Mouse (Mus musculus): ENCODE data around the gene Sh3d21. TPM values are rescaled to one million over a fixed set of nuclear protein-coding genes. Genes with fewer than 3 reads are reported as not detected.

Sh3d21 gene
- polyA plus RNA-seq, 1 experiment: 5.5 TPM

DNA sequence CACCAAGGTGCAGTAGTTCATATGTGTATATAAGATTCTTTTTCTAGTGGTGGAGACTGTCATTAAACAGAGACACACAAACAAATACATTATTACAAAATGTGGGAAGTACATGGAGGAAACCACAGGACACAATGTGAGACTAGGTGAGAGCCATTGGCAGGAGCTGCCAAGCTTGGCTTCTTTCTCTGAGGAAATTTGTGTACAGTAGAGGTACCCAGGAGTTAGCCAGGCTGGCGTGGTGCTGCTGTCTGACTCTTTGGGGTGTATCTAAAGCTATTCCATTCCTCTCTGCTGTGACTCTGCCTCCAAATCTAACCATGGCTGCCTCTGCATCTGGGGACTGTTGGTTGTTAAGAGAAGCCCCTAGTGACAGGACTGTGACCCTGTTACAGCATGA, 44.2 kb downstream of the Sh3d21 start:
- H3K4me1 ChIP-seq (ENCODE audit: control insufficient read depth, insufficient read depth, low read length): peaks cover 24% of the 10 kb centered on the region
- no peaks in the 10 kb centered on the region; the same call in 1 of the 2 replicates for H3K36me3 ChIP-seq (ENCODE audit: control insufficient read depth, insufficient read depth, low read length)
- no peak for TF ChIP-seq CTCF (conservative IDR thresholded peaks at IDR 0.05; ENCODE audit: insufficient read depth, insufficient read length, low read depth, low read length)
- TF ChIP-seq POLR2A (IDR thresholded peaks at IDR 0.05; ENCODE audit: low read depth, low read length): no peak
- no peak overlapping the region for H3K27ac ChIP-seq (ENCODE audit: insufficient read depth, low read depth, low read length)
- no peaks in the 10 kb centered on the region for H3K27me3 ChIP-seq (replicated peaks; ENCODE audit: control insufficient read depth, insufficient read depth, low read length)
- no peak for DNase-seq
- 89% methylated on average over 1 of the region's 1 CpGs for WGBS
- no peak overlapping the region for H3K4me3 ChIP-seq (ENCODE audit: insufficient read depth, low read depth, low read length)

DNA sequence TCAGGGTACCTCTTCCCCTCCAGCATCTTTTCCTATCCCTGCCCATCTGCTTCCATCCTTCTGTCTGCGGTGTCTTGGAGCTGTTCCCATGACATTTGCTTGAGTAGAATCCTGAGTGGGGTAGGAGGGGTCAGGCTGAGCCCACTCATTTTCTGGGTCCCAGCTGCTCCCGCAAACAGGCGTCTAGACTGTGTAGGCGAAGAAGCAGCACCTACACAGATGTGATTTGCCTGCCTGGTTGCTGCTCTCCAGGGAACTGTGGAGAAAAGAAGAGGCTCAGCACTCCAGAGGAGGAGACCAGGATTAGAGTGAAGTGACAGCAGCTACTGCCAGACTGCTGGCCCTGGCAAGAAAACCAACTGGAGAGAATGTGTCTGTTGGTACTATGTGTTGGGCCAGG, 44.6 kb downstream of the Sh3d21 start:
- Histone ChIP-seq H3K36me3 (ENCODE audit: control insufficient read depth, insufficient read depth, low read length) (no peaks in the 10 kb centered on the region; the same call in 1 of the 2 replicates), H3K4me3 (ENCODE audit: insufficient read depth, low read depth, low read length) (no peak overlapping the region), H3K27me3 (replicated peaks; ENCODE audit: control insufficient read depth, insufficient read depth, low read length) (no peaks in the 10 kb centered on the region), H3K27ac (ENCODE audit: insufficient read depth, low read depth, low read length) (no peak overlapping the region), H3K4me1 (ENCODE audit: control insufficient read depth, insufficient read depth, low read length) (peaks cover 28% of the 10 kb centered on the region)
- TF ChIP-seq POLR2A (IDR thresholded peaks at IDR 0.05; ENCODE audit: low read depth, low read length): no peak
- TF ChIP-seq CTCF (conservative IDR thresholded peaks at IDR 0.05; ENCODE audit: insufficient read depth, insufficient read length, low read depth, low read length): no peak
- DNase-seq: no peak
- 83% methylated on average over 4 of the region's 4 CpGs for WGBS

DNA sequence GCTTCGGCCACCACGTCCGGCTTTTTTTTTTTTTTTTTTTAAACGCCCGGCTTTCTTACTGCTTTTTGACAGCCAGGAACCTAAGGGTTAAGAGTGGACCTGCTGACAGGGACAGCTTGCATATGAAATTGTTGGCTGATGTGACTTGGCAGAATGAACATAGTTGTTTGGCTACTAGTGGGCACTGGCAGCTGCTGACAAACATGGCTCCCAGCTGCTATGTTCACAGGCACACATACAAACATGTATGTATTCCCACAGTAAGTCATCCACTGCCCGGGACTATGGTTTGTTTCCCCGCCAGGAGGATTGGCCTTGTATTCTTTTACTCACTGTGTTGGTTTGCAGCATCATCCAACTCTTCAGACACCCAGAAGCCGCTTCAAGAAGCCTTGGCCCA, 46.2 kb downstream of the Sh3d21 start:
- Histone ChIP-seq H3K27me3 (replicated peaks; ENCODE audit: control insufficient read depth, insufficient read depth, low read length) (no peaks in the 10 kb centered on the region), H3K27ac (ENCODE audit: insufficient read depth, low read depth, low read length) (no peak overlapping the region), H3K4me1 (ENCODE audit: control insufficient read depth, insufficient read depth, low read length) (peaks cover 35% of the 10 kb centered on the region), H3K4me3 (ENCODE audit: insufficient read depth, low read depth, low read length) (no peak overlapping the region), H3K36me3 (ENCODE audit: control insufficient read depth, insufficient read depth, low read length) (no peaks in the 10 kb centered on the region; the same call in 1 of the 2 replicates)
- no peak for DNase-seq
- 82% methylated on average over 8 of the region's 8 CpGs for WGBS
- TF ChIP-seq POLR2A (IDR thresholded peaks at IDR 0.05; ENCODE audit: low read depth, low read length) (no peak), CTCF (conservative IDR thresholded peaks at IDR 0.05; ENCODE audit: insufficient read depth, insufficient read length, low read depth, low read length) (no peak)

DNA sequence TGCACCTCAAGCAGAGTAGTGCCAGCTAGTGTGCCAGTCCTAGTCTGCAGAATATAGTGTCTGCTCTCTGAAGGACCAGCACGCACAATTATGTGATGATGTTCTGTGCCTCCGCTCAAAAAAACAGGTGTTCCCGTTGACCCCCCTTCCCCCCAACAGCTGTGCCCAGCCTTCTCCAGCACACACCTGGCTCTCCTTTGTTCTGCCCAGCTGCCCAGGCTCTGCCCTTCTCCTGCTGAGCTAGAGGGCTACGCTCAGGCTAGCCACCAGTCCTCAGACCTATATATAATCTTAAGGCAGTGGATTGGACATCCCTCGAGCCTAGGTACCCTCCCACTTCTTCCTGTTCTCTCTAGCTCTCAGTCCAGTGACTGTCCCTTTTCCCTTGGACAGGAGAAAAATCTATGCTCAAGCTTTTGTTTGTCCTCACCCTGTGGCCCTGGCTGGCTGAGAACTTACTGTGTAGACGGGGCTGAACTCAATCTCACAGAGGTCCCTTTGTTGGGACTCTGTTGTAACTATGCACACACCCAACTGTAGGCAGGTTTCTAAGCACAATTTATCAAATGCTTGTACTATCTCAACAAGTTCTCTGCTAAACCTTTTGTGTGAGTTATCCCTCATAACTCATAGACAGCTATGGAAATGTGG, 47.3 kb downstream of the Sh3d21 start:
- Histone ChIP-seq H3K27me3 (replicated peaks; ENCODE audit: control insufficient read depth, insufficient read depth, low read length) (no peaks in the 10 kb centered on the region), H3K27ac (ENCODE audit: insufficient read depth, low read depth, low read length) (0 out of 2 replicates have a peak overlapping the region, but pooled peaks have one; percentile 10), H3K36me3 (ENCODE audit: control insufficient read depth, insufficient read depth, low read length) (no peaks in the 10 kb centered on the region), H3K4me1 (ENCODE audit: control insufficient read depth, insufficient read depth, low read length) (peaks cover 38% of the 10 kb centered on the region), H3K4me3 (ENCODE audit: insufficient read depth, low read depth, low read length) (no peak overlapping the region)
- no peak for DNase-seq
- WGBS: 47% methylated on average over 6 of the region's 6 CpGs
- TF ChIP-seq CTCF (conservative IDR thresholded peaks at IDR 0.05; ENCODE audit: insufficient read depth, insufficient read length, low read depth, low read length): no peak
- no peak for TF ChIP-seq POLR2A (IDR thresholded peaks at IDR 0.05; ENCODE audit: low read depth, low read length)

DNA sequence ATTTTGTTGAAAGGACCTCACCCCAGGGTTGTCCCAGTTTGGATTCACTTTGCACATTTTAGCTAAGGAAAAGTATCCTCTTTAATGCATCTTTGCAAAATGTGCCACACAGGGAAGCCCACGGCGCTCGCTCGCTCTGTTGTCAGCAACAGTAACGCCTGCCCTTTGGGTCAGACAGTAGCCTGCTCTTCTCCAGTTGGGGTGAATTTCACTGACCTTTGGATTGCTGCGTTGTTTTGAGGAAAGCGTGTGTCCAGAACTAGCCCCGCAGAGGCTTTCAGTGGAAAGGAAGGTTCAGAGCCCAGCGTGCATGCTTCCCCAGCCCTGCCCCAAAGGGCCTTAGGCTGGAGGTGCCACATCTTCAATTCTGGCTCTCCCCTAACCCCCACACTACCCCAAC, 47.9 kb downstream of the Sh3d21 start:
- Histone ChIP-seq H3K4me1 (ENCODE audit: control insufficient read depth, insufficient read depth, low read length) (peaks cover 44% of the 10 kb centered on the region), H3K36me3 (ENCODE audit: control insufficient read depth, insufficient read depth, low read length) (no peaks in the 10 kb centered on the region), H3K27me3 (replicated peaks; ENCODE audit: control insufficient read depth, insufficient read depth, low read length) (no peaks in the 10 kb centered on the region), H3K4me3 (ENCODE audit: insufficient read depth, low read depth, low read length) (no peak overlapping the region), H3K27ac (ENCODE audit: insufficient read depth, low read depth, low read length) (0 out of 2 replicates have a peak overlapping the region, but pooled peaks have one; percentile 22)
- TF ChIP-seq CTCF (conservative IDR thresholded peaks at IDR 0.05; ENCODE audit: insufficient read depth, insufficient read length, low read depth, low read length): no peak
- TF ChIP-seq POLR2A (IDR thresholded peaks at IDR 0.05; ENCODE audit: low read depth, low read length): no peak
- peak; percentile 64 for DNase-seq
- WGBS: 48% methylated on average over 9 of the region's 9 CpGs

DNA sequence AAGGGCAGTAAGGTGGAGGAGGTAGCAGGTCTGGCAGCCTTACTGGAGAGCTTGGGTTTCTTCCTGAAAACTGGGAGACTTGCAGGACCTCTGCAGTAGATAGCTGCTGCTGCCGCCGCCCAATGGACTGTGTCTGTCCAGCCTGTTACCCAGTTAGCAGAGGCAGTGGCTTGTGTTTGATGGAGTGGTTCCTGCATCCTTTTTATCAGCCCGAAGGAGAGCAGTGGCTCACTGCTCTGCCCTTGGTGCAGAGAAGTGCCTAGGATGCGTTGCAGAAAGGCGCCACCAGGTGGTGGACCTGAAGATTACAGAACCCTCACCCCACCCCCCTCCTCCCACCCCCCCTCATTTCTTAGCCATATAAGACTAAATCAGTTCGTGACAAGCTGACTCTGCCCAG, 49.3 kb downstream of the Sh3d21 start:
- H3K36me3 ChIP-seq (ENCODE audit: control insufficient read depth, insufficient read depth, low read length): no peaks in the 10 kb centered on the region
- peak; percentile 70 for DNase-seq
- 10% methylated on average over 6 of the region's 6 CpGs for WGBS
- H3K27me3 ChIP-seq (replicated peaks; ENCODE audit: control insufficient read depth, insufficient read depth, low read length): no peaks in the 10 kb centered on the region
- peaks cover 55% of the 10 kb centered on the region for H3K4me1 ChIP-seq (ENCODE audit: control insufficient read depth, insufficient read depth, low read length)
- 0 out of 2 replicates have a peak overlapping the region, but pooled peaks have one; percentile 36 for H3K27ac ChIP-seq (ENCODE audit: insufficient read depth, low read depth, low read length)
- no peak overlapping the region for H3K4me3 ChIP-seq (ENCODE audit: insufficient read depth, low read depth, low read length)
- TF ChIP-seq POLR2A (IDR thresholded peaks at IDR 0.05; ENCODE audit: low read depth, low read length) (no peak), CTCF (conservative IDR thresholded peaks at IDR 0.05; ENCODE audit: insufficient read depth, insufficient read length, low read depth, low read length) (peak; percentile 70)

DNA sequence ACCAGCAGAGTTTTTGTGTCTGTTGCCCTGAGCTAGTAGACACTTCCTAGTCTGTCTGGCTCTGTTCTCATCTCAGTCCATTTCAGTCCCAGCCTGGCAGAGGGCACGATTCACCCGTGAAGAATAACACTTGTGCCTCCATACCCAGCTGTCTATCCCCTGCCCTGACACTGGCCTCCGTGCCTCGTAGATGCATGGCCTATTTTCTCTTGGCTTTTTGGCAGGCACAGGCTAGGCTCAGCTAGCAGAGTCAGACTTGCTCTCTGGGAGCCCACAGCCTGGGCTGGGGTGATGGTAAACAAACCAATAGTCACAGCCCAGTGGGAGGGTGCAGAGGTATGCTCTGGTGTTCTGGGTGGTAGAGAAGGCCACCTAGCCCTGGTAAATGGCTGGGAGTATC, 50.0 kb downstream of the Sh3d21 start:
- Histone ChIP-seq H3K4me1 (ENCODE audit: control insufficient read depth, insufficient read depth, low read length) (peaks cover 62% of the 10 kb centered on the region), H3K27me3 (replicated peaks; ENCODE audit: control insufficient read depth, insufficient read depth, low read length) (no peaks in the 10 kb centered on the region), H3K36me3 (ENCODE audit: control insufficient read depth, insufficient read depth, low read length) (no peaks in the 10 kb centered on the region), H3K4me3 (ENCODE audit: insufficient read depth, low read depth, low read length) (no peak overlapping the region), H3K27ac (ENCODE audit: insufficient read depth, low read depth, low read length) (peak overlapping the region; percentile 21; the same call in 1 of the 2 replicates)
- WGBS: 27% methylated on average over 4 of the region's 4 CpGs
- TF ChIP-seq POLR2A (IDR thresholded peaks at IDR 0.05; ENCODE audit: low read depth, low read length) (no peak), CTCF (conservative IDR thresholded peaks at IDR 0.05; ENCODE audit: insufficient read depth, insufficient read length, low read depth, low read length) (no peak)
- DNase-seq: no peak

All from kidney, adult 2 months (tissue).